Mouse (Mus musculus): ENCODE data around the gene Fam110a. TPM values are rescaled to one million over a fixed set of nuclear protein-coding genes. Genes with fewer than 3 reads are reported as not detected.

Fam110a gene
- polyA plus RNA-seq, 1 experiment: 42.1 TPM

DNA sequence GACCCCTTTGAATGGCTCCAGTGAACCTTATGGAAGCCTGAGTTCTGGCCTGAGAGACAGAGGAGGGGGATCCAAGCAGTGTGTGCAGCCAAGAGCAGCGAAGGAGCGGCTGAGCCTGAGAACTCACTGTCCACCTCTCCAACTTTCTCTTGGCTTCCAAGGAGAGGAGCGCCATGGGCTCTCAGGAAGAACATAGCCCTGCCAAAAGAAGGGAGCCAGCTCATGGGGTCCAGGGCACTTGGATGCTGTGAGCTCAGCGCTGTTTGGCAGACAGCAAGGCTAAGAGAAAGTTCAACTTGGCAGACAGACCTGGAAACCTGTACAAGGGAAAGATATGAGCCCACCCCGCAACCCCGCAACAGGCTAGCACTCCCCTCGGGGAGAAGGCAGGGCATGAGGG lies 55.7 kb downstream of the Fam110a start:
- H3K4me3 ChIP-seq (replicated peaks; ENCODE audit: extremely low read depth, low read depth, low read length): no peak overlapping the region
- no peak for DNase-seq
- H3K4me1 ChIP-seq (ENCODE audit: control insufficient read depth, insufficient read depth, low read length): no peaks in the 10 kb centered on the region
- TF ChIP-seq POLR2A (IDR thresholded peaks at IDR 0.05; ENCODE audit: borderline replicate concordance, extremely low read depth, low read depth, low read length) (no peak), CTCF (IDR thresholded peaks at IDR 0.05; ENCODE audit: insufficient read depth, low read length) (no peak)
- WGBS: 80% methylated on average over 7 of the region's 7 CpGs

- H3K4me3 ChIP-seq (replicated peaks; ENCODE audit: extremely low read depth, low read depth, low read length): no peak overlapping the region
- DNase-seq: no peak
- no peak for TF ChIP-seq POLR2A (IDR thresholded peaks at IDR 0.05; ENCODE audit: borderline replicate concordance, extremely low read depth, low read depth, low read length)
- no peak for TF ChIP-seq CTCF (IDR thresholded peaks at IDR 0.05; ENCODE audit: insufficient read depth, low read length)
- WGBS: 47% methylated on average over 4 of the region's 4 CpGs
- no peaks in the 10 kb centered on the region for H3K4me1 ChIP-seq (ENCODE audit: control insufficient read depth, insufficient read depth, low read length)
Measured at GRCm38 (mm10) chr2:151921596-151921995, 58.4 kb downstream of the Fam110a start.

DNA sequence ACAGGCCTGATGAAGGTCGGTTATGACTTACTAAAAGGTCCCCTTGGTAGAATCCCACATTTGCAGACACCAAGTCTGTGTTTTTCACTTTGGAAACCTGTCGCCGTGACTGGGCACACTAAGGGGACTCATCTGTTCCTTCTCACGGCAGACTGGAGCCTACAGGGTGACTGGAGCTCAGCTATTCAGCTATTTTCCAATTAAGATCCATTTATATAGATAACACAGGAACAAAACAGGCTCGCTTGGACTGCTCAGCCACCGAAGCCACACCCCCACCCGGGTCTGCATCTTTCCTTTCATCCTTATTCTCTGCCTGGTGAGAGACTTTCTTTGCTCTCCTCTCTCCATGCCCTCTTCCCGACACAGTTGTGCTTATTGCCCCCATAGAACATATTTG lies 59.0 kb downstream of the Fam110a start:
- Histone ChIP-seq H3K4me3 (replicated peaks; ENCODE audit: extremely low read depth, low read depth, low read length) (no peak overlapping the region), H3K4me1 (ENCODE audit: control insufficient read depth, insufficient read depth, low read length) (no peaks in the 10 kb centered on the region)
- DNase-seq: no peak
- 69% methylated on average over 8 of the region's 8 CpGs for WGBS
- TF ChIP-seq CTCF (IDR thresholded peaks at IDR 0.05; ENCODE audit: insufficient read depth, low read length) (no peak), POLR2A (IDR thresholded peaks at IDR 0.05; ENCODE audit: borderline replicate concordance, extremely low read depth, low read depth, low read length) (no peak)

Other genes starting within 250 kb of the Fam110a start
- gene Psmf1, start 236.0 kb downstream of the Fam110a start, polyA plus RNA-seq (2012; rRNA removed): 31.0 and 41.1 TPM in 2 replicates
- gene Rspo4, start 137.3 kb downstream of the Fam110a start, polyA plus RNA-seq (2012; rRNA removed): 0.31 and 0.87 TPM in 2 replicates
- gene Angpt4, start 69.0 kb downstream of the Fam110a start, polyA plus RNA-seq (2012; rRNA removed): 2.2 and 4.1 TPM in 2 replicates
- gene Slc52a3, start 16.3 kb upstream of the Fam110a start, polyA plus RNA-seq (2012; rRNA removed): 34.5 and 40.5 TPM in 2 replicates
- gene Scrt2, start 101.3 kb upstream of the Fam110a start, polyA plus RNA-seq (2012; rRNA removed): not detected in 2 replicates
- 47.3 and 54.8 TPM in 2 replicates for gene Srxn1, start 125.3 kb upstream of the Fam110a start, polyA plus RNA-seq (2012; rRNA removed)
- gene Tcf15, start 163.3 kb upstream of the Fam110a start, polyA plus RNA-seq (2012; rRNA removed): 2.4 and 5.5 TPM in 2 replicates
- gene Csnk2a1, start 246.6 kb upstream of the Fam110a start, polyA plus RNA-seq (2012; rRNA removed): 16.5 and 27.3 TPM in 2 replicates

Data from lung, adult 2 months (tissue).